Mouse (Mus musculus) erythroblast, embryonic 14.5 days (primary cell): ENCODE results near the gene 1700016K19Rik.

Experiments used
- GATA1 ChIP-seq: IDR thresholded peaks from 2 replicates; pipeline ENCODE4 v1.6.1; 2012; ENCODE audit warnings: low read length, inconsistent platforms, mixed read lengths
- TAL1 ChIP-seq: IDR thresholded peaks from 3 replicates; pipeline ENCODE4 v1.6.1; 2012; ENCODE audit warnings: low read length, inconsistent platforms, mixed read lengths

GRCm38 (mm10) chr11:76042041-76042638, 42.4 kb downstream of the 1700016K19Rik start:
- TF ChIP-seq GATA1 (no peak), TAL1 (no peak)
